Mouse (Mus musculus): Measurements from ENCODE around the gene Loxl1. TPM values are rescaled to one million over a fixed set of nuclear protein-coding genes. Genes with fewer than 3 reads are reported as not detected.

Gene Loxl1
- 121 and 122 TPM in 2 replicates for polyA plus RNA-seq (2015; fragmentation: Nextera tagmentation; extraction: Ambion mirVana)

DNA sequence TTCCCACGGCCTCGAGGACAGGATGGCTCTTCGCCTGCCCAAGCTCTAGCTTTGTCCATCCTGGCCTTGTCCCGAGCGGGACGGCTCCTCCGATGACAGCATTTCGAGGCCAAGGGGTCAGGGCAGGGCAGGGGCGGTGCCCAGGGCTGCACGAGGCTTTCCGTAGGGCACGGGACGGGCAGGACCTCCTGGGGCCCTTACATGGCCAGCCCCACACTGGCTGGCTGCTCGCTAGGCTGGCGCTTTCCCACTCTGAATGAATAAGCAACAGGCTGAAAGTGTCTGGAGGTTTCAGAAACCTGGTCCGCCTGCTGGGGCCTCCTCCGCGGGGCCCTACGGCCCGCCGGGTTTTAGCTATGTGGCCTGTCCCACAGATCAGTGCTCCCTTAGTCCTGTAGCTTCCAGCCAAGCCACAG is at the start of gene Loxl1:
Gene Loxl1 (minus strand): TSS at position 243 of the 416 bp plus-strand sequence.
- Histone ChIP-seq H3K4me2 (replicated peaks; ENCODE audit: low read depth, low read length) (peak within 1 kb of the TSS; percentile 58), H3K36me3 (ENCODE audit: insufficient read depth, low read length) (no peaks in the 10 kb centered on the region), H3K27me3 (replicated peaks; ENCODE audit: insufficient read depth, low read length) (0 out of 2 replicates have a peak, but pooled peaks cover 10% of the 10 kb centered on the region), H3K27ac (ENCODE audit: low read length) (peak within 1 kb of the TSS; percentile 73), H3K9me3 (ENCODE audit: low read length) (no peaks in the 10 kb centered on the region), H3K4me1 (ENCODE audit: insufficient read depth, low read depth, low read length) (peaks cover 3% of the 10 kb centered on the region; the same call in 1 of the 2 replicates), H3K9ac (replicated peaks; ENCODE audit: low read depth) (peak within 1 kb of the TSS; percentile 36), H3K4me3 (ENCODE audit: low read depth, low read length) (peak within 1 kb of the TSS; percentile 49)
- peak; percentile 83 for DNase-seq (ENCODE audit: low spot score)
- no peak for TF ChIP-seq CTCF (IDR thresholded peaks at IDR 0.05)
- TF ChIP-seq EP300 (IDR thresholded peaks at IDR 0.05): no peak
- ATAC-seq: peak; percentile 46
- WGBS: under 1% methylated on average over 21 of the region's 21 CpGs

DNA sequence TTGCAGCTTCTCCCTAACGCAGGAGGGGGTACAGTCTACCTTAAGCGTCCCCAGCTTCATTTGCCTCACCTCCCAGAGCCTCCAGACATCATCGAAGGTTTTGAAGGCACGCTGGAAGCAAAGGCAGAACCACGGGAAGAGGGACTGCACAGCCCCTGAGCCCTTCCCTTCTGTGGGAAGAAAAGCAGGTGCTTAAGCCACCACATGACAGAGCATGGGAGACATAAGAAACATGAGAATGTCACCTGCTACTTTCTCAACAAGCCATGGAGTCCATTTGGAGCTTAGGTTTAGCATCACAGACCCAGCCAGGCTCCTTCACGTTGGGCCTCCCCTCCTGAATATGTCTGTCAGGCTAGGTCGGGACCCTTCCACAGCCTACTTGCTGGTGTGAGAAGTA is 49.0 kb upstream of the Loxl1 start:
- Histone ChIP-seq H3K4me1 (ENCODE audit: insufficient read depth, low read depth, low read length) (no peaks in the 10 kb centered on the region), H3K4me3 (ENCODE audit: low read depth, low read length) (no peak overlapping the region), H3K9ac (replicated peaks; ENCODE audit: low read depth) (no peak overlapping the region), H3K36me3 (ENCODE audit: insufficient read depth, low read length) (no peaks in the 10 kb centered on the region), H3K27me3 (replicated peaks; ENCODE audit: insufficient read depth, low read length) (no peaks in the 10 kb centered on the region), H3K4me2 (replicated peaks; ENCODE audit: low read depth, low read length) (no peak overlapping the region), H3K27ac (ENCODE audit: low read length) (no peak overlapping the region), H3K9me3 (ENCODE audit: low read length) (no peaks in the 10 kb centered on the region)
- TF ChIP-seq CTCF (IDR thresholded peaks at IDR 0.05) (no peak), EP300 (IDR thresholded peaks at IDR 0.05) (no peak)
- DNase-seq (ENCODE audit: low spot score): no peak
- no peak for ATAC-seq
- 73% methylated on average over 7 of the region's 7 CpGs for WGBS

DNA sequence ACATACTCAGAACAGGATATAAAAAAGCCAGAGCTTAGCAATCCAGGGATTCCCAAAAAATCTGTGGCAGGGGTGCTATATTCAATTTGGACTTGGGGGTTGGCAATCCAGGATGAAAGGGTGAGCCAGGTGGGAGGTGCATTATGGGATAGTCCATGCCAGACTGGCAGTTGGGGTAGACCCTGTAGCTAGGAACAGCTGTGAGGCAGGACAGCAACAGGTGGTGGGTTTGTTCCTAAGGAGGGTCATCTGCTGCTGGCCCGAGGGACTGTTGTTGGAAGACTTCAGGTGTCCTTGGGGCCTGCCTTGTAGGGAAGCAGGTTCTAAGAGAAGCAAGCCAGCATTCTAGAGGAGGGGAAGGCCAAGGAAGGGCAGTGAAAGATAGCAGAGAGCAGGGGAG is 48.4 kb upstream of the Loxl1 start:
- 67% methylated on average over 1 of the region's 1 CpGs for WGBS

DNA sequence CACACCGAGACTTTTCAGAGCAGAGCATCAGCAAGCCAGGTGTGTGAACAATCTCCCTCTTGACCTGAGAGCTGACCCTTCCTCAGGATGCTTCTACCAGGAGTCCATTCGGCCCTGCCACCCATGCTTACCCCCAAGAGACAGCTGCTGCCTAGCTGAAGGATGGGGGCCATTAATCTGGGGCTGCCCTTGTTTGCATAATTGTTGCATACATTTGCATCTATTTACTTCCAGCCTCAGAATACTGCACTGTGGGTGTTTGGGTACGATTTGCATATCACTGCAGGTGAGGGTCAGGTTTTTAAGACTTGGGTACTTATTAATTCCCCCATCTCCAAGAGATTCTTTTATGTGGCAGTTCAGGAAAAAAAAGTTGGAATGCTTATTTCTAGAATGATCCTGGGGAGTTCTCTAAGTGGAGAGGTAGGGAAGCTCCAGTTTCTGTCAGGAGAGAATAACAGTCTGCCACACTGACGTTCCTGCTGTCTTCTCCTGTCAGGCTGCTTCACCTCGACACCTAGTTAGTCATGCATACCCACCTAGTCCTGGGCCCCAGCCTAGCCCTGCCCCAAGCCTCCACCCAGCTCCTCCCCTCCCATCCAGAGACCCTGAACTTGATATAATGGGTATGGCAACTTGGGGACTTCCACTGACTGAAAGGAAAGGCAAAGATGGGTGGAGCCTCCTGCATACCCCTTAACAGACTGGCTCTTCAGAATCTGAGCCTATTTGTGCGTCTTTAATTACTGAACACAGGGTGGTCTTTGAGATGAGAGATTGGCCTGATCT is 42.5 kb upstream of the Loxl1 start:
- Histone ChIP-seq H3K9me3 (ENCODE audit: low read length) (no peaks in the 10 kb centered on the region), H3K36me3 (ENCODE audit: insufficient read depth, low read length) (no peaks in the 10 kb centered on the region), H3K4me2 (replicated peaks; ENCODE audit: low read depth, low read length) (no peak overlapping the region), H3K4me1 (ENCODE audit: insufficient read depth, low read depth, low read length) (no peaks in the 10 kb centered on the region), H3K27me3 (replicated peaks; ENCODE audit: insufficient read depth, low read length) (no peaks in the 10 kb centered on the region), H3K4me3 (ENCODE audit: low read depth, low read length) (no peak overlapping the region), H3K27ac (ENCODE audit: low read length) (no peak overlapping the region), H3K9ac (replicated peaks; ENCODE audit: low read depth) (no peak overlapping the region)
- TF ChIP-seq EP300 (IDR thresholded peaks at IDR 0.05) (no peak), CTCF (IDR thresholded peaks at IDR 0.05) (no peak)
- DNase-seq (ENCODE audit: low spot score) (no peak), ATAC-seq (no peak)
- WGBS: 19% methylated on average over 6 of the region's 6 CpGs

More for the DNA sequence above, 48.4 kb upstream of the Loxl1 start:
- no peaks in the 10 kb centered on the region for H3K9me3 ChIP-seq (ENCODE audit: low read length)
- DNase-seq (ENCODE audit: low spot score) (no peak), ATAC-seq (no peak)
- H3K4me3 ChIP-seq (ENCODE audit: low read depth, low read length): no peak overlapping the region
- H3K4me2 ChIP-seq (replicated peaks; ENCODE audit: low read depth, low read length): no peak overlapping the region
- no peak for TF ChIP-seq CTCF (IDR thresholded peaks at IDR 0.05)
- TF ChIP-seq EP300 (IDR thresholded peaks at IDR 0.05): no peak
- H3K27ac ChIP-seq (ENCODE audit: low read length): no peak overlapping the region
- no peak overlapping the region for H3K9ac ChIP-seq (replicated peaks; ENCODE audit: low read depth)
- no peaks in the 10 kb centered on the region for H3K4me1 ChIP-seq (ENCODE audit: insufficient read depth, low read depth, low read length)
- no peaks in the 10 kb centered on the region for H3K36me3 ChIP-seq (ENCODE audit: insufficient read depth, low read length)
- H3K27me3 ChIP-seq (replicated peaks; ENCODE audit: insufficient read depth, low read length): no peaks in the 10 kb centered on the region

DNA sequence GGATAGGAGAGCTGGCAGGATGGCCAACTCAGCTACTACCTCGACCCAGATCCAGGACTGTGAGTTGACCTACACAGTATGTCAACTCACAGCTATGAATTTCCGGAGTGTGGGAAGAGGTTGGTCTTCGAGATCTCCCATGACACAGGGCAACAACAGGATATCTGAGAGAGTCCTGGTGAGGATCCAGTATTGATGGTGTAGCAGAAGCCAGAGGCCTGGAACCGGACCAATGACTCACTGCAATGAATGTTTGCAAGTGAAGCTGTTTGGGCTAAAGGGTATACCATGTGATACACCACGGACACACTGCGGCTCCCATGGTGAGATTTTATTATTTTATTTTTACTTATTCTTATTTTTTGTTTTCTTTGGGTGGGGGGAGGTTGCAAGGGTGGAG is 41.7 kb upstream of the Loxl1 start:
- H3K4me2 ChIP-seq (replicated peaks; ENCODE audit: low read depth, low read length): no peak overlapping the region
- H3K36me3 ChIP-seq (ENCODE audit: insufficient read depth, low read length): no peaks in the 10 kb centered on the region
- no peaks in the 10 kb centered on the region for H3K27me3 ChIP-seq (replicated peaks; ENCODE audit: insufficient read depth, low read length)
- WGBS: 70% methylated on average over 6 of the region's 6 CpGs
- no peaks in the 10 kb centered on the region for H3K4me1 ChIP-seq (ENCODE audit: insufficient read depth, low read depth, low read length)
- no peak overlapping the region for H3K9ac ChIP-seq (replicated peaks; ENCODE audit: low read depth)
- TF ChIP-seq CTCF (IDR thresholded peaks at IDR 0.05) (no peak), EP300 (IDR thresholded peaks at IDR 0.05) (no peak)
- no peak for DNase-seq (ENCODE audit: low spot score)
- ATAC-seq: no peak
- no peaks in the 10 kb centered on the region for H3K9me3 ChIP-seq (ENCODE audit: low read length)
- no peak overlapping the region for H3K4me3 ChIP-seq (ENCODE audit: low read depth, low read length)
- H3K27ac ChIP-seq (ENCODE audit: low read length): no peak overlapping the region

DNA sequence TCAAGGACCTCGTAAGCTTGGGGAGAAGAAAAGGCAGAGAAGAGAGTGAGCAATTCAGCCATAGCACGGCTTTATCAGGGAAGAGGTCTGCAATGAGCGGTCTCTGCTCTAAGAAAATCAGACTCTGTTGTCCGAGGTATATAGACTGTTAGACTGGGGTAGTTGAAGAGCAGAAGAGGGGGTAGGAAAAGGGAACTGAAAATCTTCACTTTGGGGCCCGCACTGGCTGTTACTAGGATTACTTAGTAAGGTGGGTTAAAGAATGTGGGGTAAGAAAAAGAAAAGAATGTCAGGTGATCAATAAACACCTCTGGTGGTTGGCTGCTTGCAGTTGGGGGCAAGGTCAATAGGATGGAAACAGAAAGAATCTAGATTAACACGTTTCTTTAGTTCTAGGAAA is 40.2 kb upstream of the Loxl1 start:
- no peaks in the 10 kb centered on the region for H3K4me1 ChIP-seq (ENCODE audit: insufficient read depth, low read depth, low read length)
- no peaks in the 10 kb centered on the region for H3K9me3 ChIP-seq (ENCODE audit: low read length)
- no peak for ATAC-seq
- TF ChIP-seq CTCF (IDR thresholded peaks at IDR 0.05) (no peak), EP300 (IDR thresholded peaks at IDR 0.05) (no peak)
- DNase-seq (ENCODE audit: low spot score): no peak
- WGBS: 78% methylated on average over 6 of the region's 6 CpGs
- H3K9ac ChIP-seq (replicated peaks; ENCODE audit: low read depth): no peak overlapping the region
- H3K4me2 ChIP-seq (replicated peaks; ENCODE audit: low read depth, low read length): no peak overlapping the region
- no peaks in the 10 kb centered on the region for H3K27me3 ChIP-seq (replicated peaks; ENCODE audit: insufficient read depth, low read length)
- H3K36me3 ChIP-seq (ENCODE audit: insufficient read depth, low read length): no peaks in the 10 kb centered on the region
- no peak overlapping the region for H3K4me3 ChIP-seq (ENCODE audit: low read depth, low read length)
- H3K27ac ChIP-seq (ENCODE audit: low read length): no peak overlapping the region
